Mouse (Mus musculus): ENCODE data around the gene Tnr. TPM values are rescaled to one million over a fixed set of nuclear protein-coding genes. Genes with fewer than 3 reads are reported as not detected.
"Not testable (repeated sequence)": the region's sequence is repeated elsewhere in the genome, so short reads cannot be mapped to it uniquely, and the experiment has no call there.

Tnr gene
- polyA plus RNA-seq, 1 experiment = not detected

DNA sequence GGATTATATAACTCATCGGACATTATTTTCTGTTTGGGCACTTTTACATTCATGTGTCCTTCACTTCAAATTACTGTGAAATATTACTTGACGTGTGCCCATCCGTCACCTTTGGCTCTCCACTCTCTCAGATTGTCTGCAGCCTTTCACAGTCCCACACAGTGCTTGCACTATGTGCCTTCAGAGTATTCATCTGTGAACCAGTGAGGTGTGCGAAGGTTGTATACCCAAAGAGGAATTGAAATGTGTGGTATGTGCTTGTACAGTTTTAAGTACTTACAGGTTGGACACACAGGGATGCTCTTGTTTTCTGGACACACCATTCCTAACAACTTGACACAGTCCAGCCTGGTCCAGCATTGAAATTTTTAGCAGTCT is 378.5 kb downstream of the Tnr start:
- H3K4me3 ChIP-seq (ENCODE audit: insufficient read depth, low read depth, low read length) = no peak overlapping the region
- H3K27ac ChIP-seq (replicated peaks; ENCODE audit: low read depth, low read length) = no peak overlapping the region
- no peaks in the 10 kb centered on the region for H3K4me1 ChIP-seq (ENCODE audit: control insufficient read depth, insufficient read depth, insufficient read length, low read length)

DNA sequence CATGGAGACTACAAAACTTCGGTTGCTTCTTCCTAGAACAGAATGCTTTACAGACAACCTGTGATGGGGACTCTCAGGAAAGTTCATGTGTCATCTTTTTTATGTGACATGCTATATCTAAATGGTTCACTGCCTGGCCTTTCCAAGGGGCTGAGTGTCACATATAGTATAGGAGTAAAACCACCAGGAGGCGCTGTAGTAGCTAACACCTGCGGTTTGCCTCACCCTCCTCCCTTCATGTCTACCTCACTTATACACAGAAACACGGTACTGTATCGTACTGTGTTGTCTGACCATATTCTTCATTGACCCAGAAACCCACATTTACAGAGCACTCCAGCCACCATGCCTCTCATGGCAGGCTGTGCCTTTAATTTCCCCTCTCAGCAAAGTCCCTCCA is 387.4 kb downstream of the Tnr start:
- H3K4me3 ChIP-seq (ENCODE audit: insufficient read depth, low read depth, low read length) = no peak overlapping the region
- no peaks in the 10 kb centered on the region for H3K4me1 ChIP-seq (ENCODE audit: control insufficient read depth, insufficient read depth, insufficient read length, low read length)
- no peak overlapping the region for H3K27ac ChIP-seq (replicated peaks; ENCODE audit: low read depth, low read length)

DNA sequence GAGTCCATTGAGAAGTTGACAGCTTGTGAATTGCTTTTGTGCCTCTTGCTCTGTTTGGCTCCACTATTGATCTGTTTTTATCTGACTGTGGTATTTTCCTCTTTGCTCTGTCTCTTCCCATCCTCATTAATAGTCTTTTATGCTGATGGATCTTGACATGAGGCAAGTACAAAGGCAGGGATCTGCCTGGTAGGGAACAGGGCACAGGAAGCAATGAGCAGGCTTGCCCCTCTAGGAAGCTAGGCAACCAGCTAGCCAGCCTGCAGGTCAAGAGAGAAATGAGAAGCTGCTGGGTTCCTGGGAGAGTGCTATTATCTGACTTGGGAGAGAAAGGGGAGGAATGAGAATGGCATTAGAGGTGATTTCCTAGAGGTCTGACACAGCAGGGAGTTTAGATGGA is 391.2 kb downstream of the Tnr start:
- Histone ChIP-seq H3K27ac (replicated peaks; ENCODE audit: low read depth, low read length) (no peak overlapping the region), H3K4me3 (ENCODE audit: insufficient read depth, low read depth, low read length) (no peak overlapping the region), H3K4me1 (ENCODE audit: control insufficient read depth, insufficient read depth, insufficient read length, low read length) (no peaks in the 10 kb centered on the region)

DNA sequence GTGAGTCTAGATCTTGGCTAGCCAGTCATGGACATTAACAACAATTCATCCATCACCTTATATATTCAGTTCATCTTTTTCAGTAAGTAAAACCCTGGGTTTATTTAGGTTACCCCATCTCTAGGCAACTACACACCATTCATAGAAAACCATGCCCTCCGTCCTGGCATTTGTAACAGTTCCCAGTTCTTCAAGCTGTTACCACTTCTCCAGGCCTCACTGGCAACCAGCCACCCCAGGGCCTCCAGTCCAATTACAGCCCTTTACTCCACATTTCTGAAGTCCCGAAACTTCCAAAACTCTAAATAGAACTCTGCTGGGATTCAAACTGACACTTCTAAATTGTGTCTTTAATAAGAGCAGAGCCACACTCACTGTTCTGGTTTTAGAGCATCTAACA is 397.0 kb downstream of the Tnr start:
- H3K27ac ChIP-seq (replicated peaks; ENCODE audit: low read depth, low read length) = no peak overlapping the region
- H3K4me1 ChIP-seq (ENCODE audit: control insufficient read depth, insufficient read depth, insufficient read length, low read length) = peaks cover 17% of the 10 kb centered on the region; the same call in 1 of the 2 replicates
- no peak overlapping the region for H3K4me3 ChIP-seq (ENCODE audit: insufficient read depth, low read depth, low read length)

DNA sequence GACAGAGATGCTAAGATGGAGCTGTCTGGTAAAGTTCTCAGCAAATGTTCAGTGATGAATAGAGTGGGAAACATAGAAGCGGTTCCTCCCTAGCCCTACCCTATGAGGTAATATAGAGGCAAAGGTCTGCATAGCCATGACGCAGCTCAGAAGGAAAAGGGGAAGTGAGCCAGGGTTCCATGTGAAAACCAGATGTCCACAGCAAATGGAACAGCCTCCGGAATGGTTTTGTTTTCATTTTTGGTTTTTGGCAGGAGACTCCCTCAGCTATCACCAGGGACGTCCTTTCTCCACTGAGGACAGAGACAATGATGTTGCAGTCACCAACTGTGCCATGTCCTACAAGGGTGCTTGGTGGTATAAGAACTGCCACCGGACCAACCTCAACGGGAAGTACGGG is 399.4 kb downstream of the Tnr start:
- Histone ChIP-seq H3K27ac (replicated peaks; ENCODE audit: low read depth, low read length) (peak overlapping the region; percentile 92), H3K4me3 (ENCODE audit: insufficient read depth, low read depth, low read length) (peak overlapping the region; percentile 7; the same call in 1 of the 2 replicates), H3K4me1 (ENCODE audit: control insufficient read depth, insufficient read depth, insufficient read length, low read length) (peaks cover 19% of the 10 kb centered on the region; the same call in 1 of the 2 replicates)

DNA sequence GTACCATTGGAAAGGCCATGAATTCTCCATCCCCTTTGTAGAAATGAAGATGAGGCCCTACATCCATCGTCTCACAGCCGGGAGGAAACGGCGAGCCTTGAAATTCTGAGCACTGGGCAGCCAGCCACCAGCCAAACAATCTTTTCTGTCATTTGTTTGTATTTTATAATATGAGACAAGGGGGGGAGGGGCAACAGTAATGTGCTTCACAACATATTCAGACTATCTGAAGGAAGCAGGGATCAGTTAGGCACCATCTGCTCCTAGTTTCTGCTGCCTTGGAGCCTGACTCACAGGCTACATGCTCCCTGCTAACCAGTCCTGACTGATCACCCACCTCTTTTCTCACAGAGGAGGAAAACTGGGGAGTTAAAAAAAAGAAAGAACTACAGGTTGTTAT is 400.5 kb downstream of the Tnr start:
- Histone ChIP-seq H3K4me3 (ENCODE audit: insufficient read depth, low read depth, low read length) (no peak overlapping the region), H3K4me1 (ENCODE audit: control insufficient read depth, insufficient read depth, insufficient read length, low read length) (peaks cover 23% of the 10 kb centered on the region; the same call in 1 of the 2 replicates), H3K27ac (replicated peaks; ENCODE audit: low read depth, low read length) (peak overlapping the region; percentile 88)

DNA sequence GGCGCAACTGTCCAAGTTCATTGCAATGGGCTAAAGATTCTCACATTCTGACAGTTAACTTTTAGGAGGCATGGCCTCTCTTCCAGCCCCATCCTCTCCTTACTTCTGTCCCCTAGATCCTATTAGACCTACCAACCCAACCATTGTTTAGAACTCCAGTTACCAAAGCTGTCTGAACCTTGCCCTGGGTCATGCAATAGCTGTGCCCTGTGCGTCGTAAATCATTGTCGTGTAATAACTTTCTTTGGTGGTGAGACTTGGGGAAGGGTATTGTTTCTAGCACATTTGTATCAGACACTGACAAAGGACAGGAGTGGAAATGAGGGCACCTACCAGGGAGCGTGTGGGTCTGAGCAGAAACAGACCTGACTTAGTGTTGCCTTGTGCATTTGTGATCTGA is 401.1 kb downstream of the Tnr start:
- Histone ChIP-seq H3K27ac (replicated peaks; ENCODE audit: low read depth, low read length) (0 out of 2 replicates have a peak overlapping the region, but pooled peaks have one; percentile 1), H3K4me3 (ENCODE audit: insufficient read depth, low read depth, low read length) (no peak overlapping the region), H3K4me1 (ENCODE audit: control insufficient read depth, insufficient read depth, insufficient read length, low read length) (peaks cover 23% of the 10 kb centered on the region; the same call in 1 of the 2 replicates)

DNA sequence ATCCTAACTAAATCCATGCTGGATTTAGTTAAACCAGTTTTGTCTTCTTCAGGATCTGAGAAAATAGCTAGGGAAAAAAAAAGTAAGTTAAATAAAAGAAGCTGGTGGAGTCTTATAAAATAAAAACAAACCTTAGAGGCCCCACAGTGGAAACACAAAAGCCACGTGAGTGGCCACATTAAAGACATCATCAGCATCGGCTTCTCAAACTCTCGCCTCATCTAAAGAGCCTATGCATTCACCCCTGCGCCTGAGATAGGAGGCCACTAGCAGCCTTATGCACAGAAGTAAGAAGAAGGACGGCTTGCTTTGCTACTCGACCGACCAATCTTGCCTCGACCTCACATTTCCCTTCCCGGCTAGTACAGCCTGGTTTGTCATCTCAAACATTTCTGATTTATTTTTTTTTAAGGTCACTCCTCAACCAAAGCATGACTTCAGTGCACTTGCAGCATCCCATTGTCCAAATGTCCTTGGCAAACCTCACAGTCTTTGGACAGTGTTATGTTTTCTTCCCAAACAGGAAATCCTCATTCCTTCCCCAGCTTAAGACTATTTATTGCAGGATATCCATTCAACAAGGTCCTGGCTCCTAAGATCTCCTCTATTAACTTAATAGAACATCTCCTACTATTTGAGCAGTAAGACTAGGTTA is 405.2 kb downstream of the Tnr start:
- Histone ChIP-seq H3K4me1 (ENCODE audit: control insufficient read depth, insufficient read depth, insufficient read length, low read length) (peaks cover 14% of the 10 kb centered on the region; the same call in 1 of the 2 replicates), H3K27ac (replicated peaks; ENCODE audit: low read depth, low read length) (peak overlapping the region; percentile 68), H3K4me3 (ENCODE audit: insufficient read depth, low read depth, low read length) (no peak overlapping the region)

DNA sequence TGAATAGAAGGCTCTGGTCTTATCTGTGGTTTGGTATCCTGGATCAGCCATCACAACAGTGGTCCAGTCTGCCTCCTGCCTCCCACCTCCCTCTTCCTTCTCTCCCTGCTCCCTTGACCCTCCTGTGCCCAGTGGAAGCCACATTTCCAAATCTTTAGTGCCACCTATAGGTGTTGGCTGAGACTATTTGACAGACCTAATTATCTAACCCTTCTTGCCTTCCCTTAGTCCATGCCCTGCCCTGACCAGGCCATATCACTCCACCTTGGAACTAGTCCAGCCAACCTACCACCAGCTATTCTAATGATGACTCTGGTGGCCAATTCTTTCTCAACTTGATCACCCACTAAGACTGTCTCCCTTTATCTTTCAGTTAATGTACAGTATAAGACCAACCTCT is 408.5 kb downstream of the Tnr start:
- no peak overlapping the region for H3K27ac ChIP-seq (replicated peaks; ENCODE audit: low read depth, low read length)
- no peak overlapping the region for H3K4me3 ChIP-seq (ENCODE audit: insufficient read depth, low read depth, low read length)
- peaks cover 6% of the 10 kb centered on the region; the same call in 1 of the 2 replicates for H3K4me1 ChIP-seq (ENCODE audit: control insufficient read depth, insufficient read depth, insufficient read length, low read length)

DNA sequence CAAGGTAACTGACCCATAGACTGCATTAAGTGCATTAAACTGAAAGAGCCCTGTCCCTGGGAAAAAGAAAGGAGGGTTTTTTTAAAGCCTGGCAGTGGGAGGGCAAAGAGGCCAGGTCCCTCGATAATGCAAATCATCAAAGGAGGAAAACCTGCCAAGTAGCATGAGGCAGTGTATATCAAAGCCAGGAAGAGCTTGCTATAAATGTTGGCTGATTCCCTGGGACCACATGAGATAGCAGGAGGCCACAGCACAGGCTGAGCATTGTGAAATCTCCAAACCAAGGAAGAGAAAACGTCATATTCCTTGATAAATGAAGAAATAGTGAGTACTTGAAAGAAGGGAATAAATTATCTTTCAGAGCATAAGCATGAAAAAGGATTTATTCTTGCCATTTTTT is 409.0 kb downstream of the Tnr start:
- Histone ChIP-seq H3K27ac (replicated peaks; ENCODE audit: low read depth, low read length) (no peak overlapping the region), H3K4me3 (ENCODE audit: insufficient read depth, low read depth, low read length) (no peak overlapping the region), H3K4me1 (ENCODE audit: control insufficient read depth, insufficient read depth, insufficient read length, low read length) (peaks cover 6% of the 10 kb centered on the region; the same call in 1 of the 2 replicates)

DNA sequence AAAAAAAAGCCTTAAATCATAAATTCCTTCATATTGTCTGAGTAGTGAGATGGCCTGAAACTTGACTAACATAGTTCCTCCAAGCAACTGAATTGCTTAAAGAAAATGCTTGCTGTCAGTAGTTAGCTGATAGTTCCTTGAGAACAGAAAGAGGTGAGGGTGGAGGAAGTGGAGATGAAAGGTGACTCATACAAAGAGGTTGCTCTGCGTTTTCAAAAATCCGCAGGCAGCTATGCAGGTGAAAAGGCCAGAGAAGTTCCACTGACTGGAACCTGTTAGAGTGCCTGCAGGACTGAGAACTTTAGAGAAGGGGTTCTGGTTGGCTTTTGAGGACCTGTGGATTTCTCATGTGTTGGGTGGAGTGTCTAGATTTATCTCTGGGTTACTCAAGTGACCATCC is 414.9 kb downstream of the Tnr start:
- Histone ChIP-seq H3K4me1 (ENCODE audit: control insufficient read depth, insufficient read depth, insufficient read length, low read length) (no peaks in the 10 kb centered on the region), H3K4me3 (ENCODE audit: insufficient read depth, low read depth, low read length) (no peak overlapping the region), H3K27ac (replicated peaks; ENCODE audit: low read depth, low read length) (no peak overlapping the region)

DNA sequence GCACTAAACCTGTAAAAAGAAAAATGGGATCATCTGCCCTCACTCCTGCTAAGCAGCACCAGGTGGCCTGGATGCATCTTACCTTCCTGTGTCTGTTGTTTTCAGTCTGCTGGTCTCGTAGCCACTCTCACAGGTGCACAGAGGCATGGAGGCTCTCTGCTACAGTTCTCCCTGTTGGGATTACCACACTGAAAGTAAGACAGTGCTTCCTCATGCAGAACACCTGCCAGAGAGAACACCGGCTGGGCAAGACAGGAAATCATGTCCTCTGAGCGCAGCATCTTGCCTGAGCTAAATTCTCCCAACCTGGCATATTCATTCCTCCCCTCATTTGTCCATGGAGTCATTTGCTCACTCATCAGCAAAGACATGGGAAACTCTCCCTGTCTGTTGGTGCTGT is 415.8 kb downstream of the Tnr start:
- Histone ChIP-seq H3K27ac (replicated peaks; ENCODE audit: low read depth, low read length) (no peak overlapping the region), H3K4me1 (ENCODE audit: control insufficient read depth, insufficient read depth, insufficient read length, low read length) (no peaks in the 10 kb centered on the region), H3K4me3 (ENCODE audit: insufficient read depth, low read depth, low read length) (no peak overlapping the region)

DNA sequence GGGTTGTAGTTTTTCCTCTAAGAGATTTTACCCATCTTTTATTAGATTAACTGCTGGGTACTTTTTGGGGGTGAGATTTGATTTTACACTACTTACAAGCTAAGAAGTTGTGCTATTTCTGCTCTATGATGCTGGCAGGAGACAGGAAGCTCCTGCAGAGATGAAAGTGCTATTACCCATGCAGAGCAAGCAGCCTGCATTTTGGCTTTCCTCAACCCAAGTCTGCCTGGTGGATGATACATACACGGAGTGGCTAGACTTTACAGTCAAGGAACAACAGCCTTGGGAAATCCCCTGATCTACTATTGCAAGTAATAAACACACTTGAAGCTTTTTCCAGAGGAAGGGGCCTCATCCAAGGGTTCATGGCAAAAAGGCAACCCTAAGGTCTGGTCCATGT is 430.0 kb downstream of the Tnr start:
- H3K4me1 ChIP-seq (ENCODE audit: control insufficient read depth, insufficient read depth, insufficient read length, low read length) = peaks cover 2% of the 10 kb centered on the region; the same call in 1 of the 2 replicates
- no peak overlapping the region for H3K27ac ChIP-seq (replicated peaks; ENCODE audit: low read depth, low read length)
- no peak overlapping the region for H3K4me3 ChIP-seq (ENCODE audit: insufficient read depth, low read depth, low read length)

DNA sequence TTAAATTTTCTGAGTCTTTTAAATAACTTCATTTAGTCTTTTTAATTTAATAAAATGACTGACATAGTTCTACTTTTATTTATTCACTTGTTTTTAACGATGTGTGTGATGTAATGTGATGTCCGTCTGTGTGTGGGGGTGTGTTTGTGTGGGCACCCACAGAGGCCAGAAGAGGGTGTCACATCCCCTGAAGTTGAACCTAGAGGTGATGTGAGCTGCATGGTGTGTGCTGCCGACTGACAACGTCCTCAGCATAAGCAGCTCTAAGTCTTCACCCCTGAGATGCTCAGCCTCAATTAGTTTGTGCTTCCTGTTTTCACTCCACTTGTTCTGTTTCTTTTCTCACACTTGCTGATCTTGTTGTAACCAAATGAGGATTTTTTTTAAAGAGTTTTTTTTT is 439.8 kb downstream of the Tnr start:
- Histone ChIP-seq H3K4me3 (ENCODE audit: insufficient read depth, low read depth, low read length) (no peak overlapping the region), H3K4me1 (ENCODE audit: control insufficient read depth, insufficient read depth, insufficient read length, low read length) (no peaks in the 10 kb centered on the region), H3K27ac (replicated peaks; ENCODE audit: low read depth, low read length) (no peak overlapping the region)

DNA sequence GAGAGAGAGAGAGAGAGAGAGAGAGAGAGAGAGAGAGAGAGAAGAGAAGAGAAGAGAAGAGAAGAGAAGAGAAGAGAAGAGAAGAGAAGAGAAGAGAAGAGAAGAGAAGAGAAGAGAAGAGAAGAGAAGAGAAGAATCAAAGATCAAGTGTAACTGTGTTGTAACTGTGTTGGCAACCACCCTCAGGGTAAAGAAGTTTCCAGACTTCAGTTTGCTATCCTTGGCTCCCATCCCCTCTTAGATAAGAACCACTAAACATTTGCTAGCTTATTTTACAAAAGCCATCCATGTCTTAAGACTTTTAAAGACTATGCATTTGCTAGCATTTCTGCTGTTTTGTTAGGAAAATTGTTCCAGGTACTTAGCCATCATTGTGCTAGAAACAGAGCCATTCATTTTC is 442.7 kb downstream of the Tnr start:
- not testable (repeated sequence) for H3K4me3 ChIP-seq (ENCODE audit: insufficient read depth, low read depth, low read length); H3K27ac ChIP-seq (replicated peaks; ENCODE audit: low read depth, low read length); H3K4me1 ChIP-seq (ENCODE audit: control insufficient read depth, insufficient read depth, insufficient read length, low read length)

DNA sequence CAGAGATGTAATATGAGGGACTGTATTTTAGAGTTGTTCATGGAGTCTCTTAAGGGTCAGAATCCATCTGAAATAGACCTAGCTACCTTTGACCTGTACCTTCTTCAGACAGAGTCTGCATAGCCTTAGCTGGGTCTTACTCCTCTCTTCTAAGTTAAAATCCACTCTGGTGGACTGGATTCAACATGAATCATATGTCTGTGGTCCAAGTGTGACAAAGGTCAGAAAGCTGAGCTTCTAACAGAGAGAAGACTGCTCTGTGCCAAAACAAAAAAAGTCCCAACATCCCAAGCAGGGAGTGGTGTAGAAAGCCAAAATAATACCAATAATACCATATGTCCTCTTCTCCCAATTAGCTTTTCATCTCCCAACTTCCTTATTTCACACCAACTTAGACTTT is 444.8 kb downstream of the Tnr start:
- no peaks in the 10 kb centered on the region for H3K4me1 ChIP-seq (ENCODE audit: control insufficient read depth, insufficient read depth, insufficient read length, low read length)
- H3K4me3 ChIP-seq (ENCODE audit: insufficient read depth, low read depth, low read length) = no peak overlapping the region
- H3K27ac ChIP-seq (replicated peaks; ENCODE audit: low read depth, low read length) = peak overlapping the region; percentile 51

All from brown adipose tissue, adult 24 weeks (tissue).